Mouse (Mus musculus) liver, embryonic 14.5 days (tissue): Measurements from ENCODE around the gene Fam189a2. TPM values are rescaled to one million over a fixed set of nuclear protein-coding genes. Genes with fewer than 3 reads are reported as not detected.

ENCODE experiments used
- ATAC-seq: fragments of 200-750 bp; cut with Nextera tagmentation; 2 replicates; pipeline ENCODE4 v1.8.0; 2017; ENCODE audit warnings: moderate number of reproducible peaks, mild to moderate bottlenecking, moderate library complexity; ENCODE audit not compliant: insufficient read depth
- DNase-seq, 3 experiments: peaks; one replicate each; pipeline ENCODE4 v3.0.0-alpha.2; 2012 to 2013; ENCODE audit warnings: low read depth in 3 of 3, low spot score in 3 of 3
- H3K27ac ChIP-seq: fragments of 300-500 bp; sonication (generic); 2 replicates; pipeline ENCODE4 v1.5.1; 2014; ENCODE audit warnings: moderate library complexity, mild to moderate bottlenecking, control low read depth, inconsistent platforms
- H3K27me3 ChIP-seq: fragments of 300-500 bp; sonication (generic); 2 replicates; pipeline ENCODE4 v1.6.1; 2014; ENCODE audit warnings: mild to moderate bottlenecking, low read length, moderate library complexity; ENCODE audit not compliant: control insufficient read depth, insufficient read depth
- H3K36me3 ChIP-seq: fragments of 300-500 bp; sonication (generic); replicated peaks from 2 replicates; pipeline ENCODE4 v1.6.1; 2014; ENCODE audit warnings: low read depth; ENCODE audit not compliant: control insufficient read depth, insufficient read depth
- H3K4me1 ChIP-seq, 2 experiments: fragments of 200-500 bp in 1 of 2; fragments of 300-500 bp in 1 of 2; sonication (generic) in 1 of 2; replicated peaks; 2 replicates each; pipeline ENCODE4 v1.6.1; 2012 to 2014; ENCODE audit warnings: antibody characterized with exemption in 1 of 2, inconsistent platforms in 1 of 2, low read length in 1 of 2; ENCODE audit not compliant: control insufficient read depth in 2 of 2, insufficient read depth in 2 of 2
- H3K4me2 ChIP-seq: fragments of 300-500 bp; sonication (generic); 2 replicates; pipeline ENCODE4 v1.6.1; 2014; ENCODE audit warnings: low read depth, mild to moderate bottlenecking, control low read depth, moderate library complexity
- H3K4me3 ChIP-seq, 2 experiments: fragments of 200-500 bp in 1 of 2; fragments of 300-500 bp in 1 of 2; sonication (generic) in 1 of 2; 2 replicates each; pipeline ENCODE4 v1.5.1; 2012 to 2014; ENCODE audit warnings: low read depth in 2 of 2, low read length in 2 of 2, mild to moderate bottlenecking in 2 of 2, control low read depth in 1 of 2, inconsistent platforms in 1 of 2, moderate library complexity in 1 of 2; ENCODE audit not compliant: insufficient read depth in 1 of 2
- H3K9ac ChIP-seq: fragments of 300-500 bp; sonication (generic); replicated peaks from 2 replicates; pipeline ENCODE4 v1.6.1; 2014; ENCODE audit warnings: mild to moderate bottlenecking, control low read depth, moderate library complexity
- H3K9me3 ChIP-seq: fragments of 300-500 bp; sonication (generic); 2 replicates; pipeline ENCODE4 v1.6.1; 2016; ENCODE audit warnings: low read length, mixed read lengths; ENCODE audit not compliant: control insufficient read depth
- CTCF ChIP-seq: IDR thresholded peaks from 2 replicates; pipeline ENCODE4 v1.5.1; 2016; ENCODE audit warnings: antibody characterized with exemption, low read depth, control low read depth
- EP300 ChIP-seq: IDR thresholded peaks from 2 replicates; pipeline ENCODE4 v1.6.1; 2016; ENCODE audit warnings: antibody characterized with exemption, low read depth
- WGBS: fragments of 180-500 bp; shearing (Covaris S2); extraction: QIAGEN DNeasy Blood & Tissue Kit; methylation state at CpG from one replicate; pipeline ENCODE4 v1.1.7; 2014; ENCODE audit not compliant: insufficient replicate concordance; 5-methylcytosine and 5-hydroxymethylcytosine counted together
- polyA plus RNA-seq, 2 experiments: library from polyadenylated mRNA; depleted of rRNA in 1 of 2; stranded (reverse) in 1 of 2; unstranded in 1 of 2; fragments of >200 nt; fragmentation: Nextera tagmentation in 1 of 2; extraction: Ambion mirVana in 1 of 2; gene quantifications; 2 replicates each; pipeline versions ENCODE4 v1.2.1 to v1.2.3; 2012 to 2014

The Fam189a2 gene
- polyA plus RNA-seq, 2 experiments: 0.32 TPM; not detected in 1

GRCm38 (mm10) chr19:23968862-23969225 is 62.0 kb downstream of the Fam189a2 start:
- no peaks in the 10 kb centered on the region for H3K36me3 ChIP-seq
- H3K4me3 ChIP-seq: no peak overlapping the region
- H3K9me3 ChIP-seq: no peaks in the 10 kb centered on the region
- DNase-seq: no peak
- no peak for ATAC-seq
- H3K27ac ChIP-seq: no peak overlapping the region
- no peaks in the 10 kb centered on the region for H3K27me3 ChIP-seq
- no peak overlapping the region for H3K9ac ChIP-seq
- H3K4me2 ChIP-seq: no peak overlapping the region
- 47% methylated on average over 2 of the region's 2 CpGs for WGBS
- no peaks in the 10 kb centered on the region for H3K4me1 ChIP-seq
- TF ChIP-seq EP300 (no peak), CTCF (no peak)

- no peak overlapping the region for H3K27ac ChIP-seq
- ATAC-seq (no peak), DNase-seq (no peak)
- no peaks in the 10 kb centered on the region for H3K36me3 ChIP-seq
- H3K4me2 ChIP-seq: no peak overlapping the region
- WGBS: 53% methylated on average over 5 of the region's 5 CpGs
- no peak overlapping the region for H3K9ac ChIP-seq
- no peaks in the 10 kb centered on the region for H3K9me3 ChIP-seq
- no peaks in the 10 kb centered on the region for H3K4me1 ChIP-seq
- H3K27me3 ChIP-seq: no peaks in the 10 kb centered on the region
- no peak overlapping the region for H3K4me3 ChIP-seq
- TF ChIP-seq EP300 (no peak), CTCF (no peak)
Measured at GRCm38 (mm10) chr19:23968125-23968861, 62.5 kb downstream of the Fam189a2 start.

- H3K27me3 ChIP-seq: no peaks in the 10 kb centered on the region
- H3K4me3 ChIP-seq: no peak overlapping the region
- WGBS: 40% methylated on average over 2 of the region's 2 CpGs
- TF ChIP-seq EP300 (no peak), CTCF (no peak)
- H3K4me2 ChIP-seq: no peak overlapping the region
- no peak for DNase-seq
- no peaks in the 10 kb centered on the region for H3K36me3 ChIP-seq
- H3K9ac ChIP-seq: no peak overlapping the region
- H3K4me1 ChIP-seq: no peaks in the 10 kb centered on the region
- H3K9me3 ChIP-seq: no peaks in the 10 kb centered on the region
- ATAC-seq: no peak
- no peak overlapping the region for H3K27ac ChIP-seq
Measured at GRCm38 (mm10) chr19:23967156-23967555, 63.7 kb downstream of the Fam189a2 start.

- no peaks in the 10 kb centered on the region for H3K27me3 ChIP-seq
- no peaks in the 10 kb centered on the region for H3K4me1 ChIP-seq
- no peak overlapping the region for H3K4me3 ChIP-seq
- DNase-seq (no peak), ATAC-seq (no peak)
- no peak overlapping the region for H3K9ac ChIP-seq
- H3K36me3 ChIP-seq: no peaks in the 10 kb centered on the region
- 72% methylated on average over 9 of the region's 9 CpGs for WGBS
- no peak overlapping the region for H3K4me2 ChIP-seq
- no peak overlapping the region for H3K27ac ChIP-seq
- no peaks in the 10 kb centered on the region for H3K9me3 ChIP-seq
- TF ChIP-seq CTCF: no peak
- no peak for TF ChIP-seq EP300
Measured at GRCm38 (mm10) chr19:23966376-23966775, 64.4 kb downstream of the Fam189a2 start.

GRCm38 (mm10) chr19:23964401-23964910 is 66.4 kb downstream of the Fam189a2 start:
- no peaks in the 10 kb centered on the region for H3K4me1 ChIP-seq
- H3K9ac ChIP-seq: no peak overlapping the region
- no peaks in the 10 kb centered on the region for H3K27me3 ChIP-seq
- H3K9me3 ChIP-seq: no peaks in the 10 kb centered on the region
- H3K4me2 ChIP-seq: no peak overlapping the region
- 47% methylated on average over 10 of the region's 10 CpGs for WGBS
- no peak overlapping the region for H3K4me3 ChIP-seq
- no peaks in the 10 kb centered on the region for H3K36me3 ChIP-seq
- ATAC-seq (no peak), DNase-seq (no peak)
- H3K27ac ChIP-seq: no peak overlapping the region
- no peak for TF ChIP-seq EP300
- no peak for TF ChIP-seq CTCF
